Mouse (Mus musculus): ENCODE measurements around the gene Olfr954.

The Olfr954 gene

GRCm38 (mm10) chr9:39456401-39456800 is at the start of gene Olfr954:
TSS of gene Olfr954 (plus strand) at chr9:39456701.
- DNase-seq (ENCODE audit: low spot score in 2 of 2): no peak

GRCm38 (mm10) chr9:39427048-39427447 is 29.5 kb upstream of the Olfr954 start, which contains the start of gene Olfr952:
TSS of gene Olfr952 (minus strand) at chr9:39427148.
- DNase-seq (ENCODE audit: low spot score in 2 of 2): no peak

GRCm38 (mm10) chr9:39471844-39472243 is 15.3 kb downstream of the Olfr954 start, which contains the start of gene Olfr955:
TSS of gene Olfr955 (minus strand) at chr9:39471944.
- DNase-seq (ENCODE audit: low spot score in 2 of 2): no peak

- no peak for DNase-seq (ENCODE audit: low spot score in 2 of 2)
These were observed 37.4 kb downstream of the Olfr954 start, which contains the start of gene Olfr44 for GRCm38 (mm10) chr9:39493895-39494294. TSS of gene Olfr44 (minus strand) at chr9:39493995.

GRCm38 (mm10) chr9:39508998-39509397 is 52.5 kb downstream of the Olfr954 start:
- peak in 1 of 2 experiments; percentile 13 for DNase-seq (ENCODE audit: low spot score in 2 of 2)

- no peak for DNase-seq (ENCODE audit: low spot score in 2 of 2)
These were observed 52.9 kb downstream of the Olfr954 start for GRCm38 (mm10) chr9:39509412-39509811.
